Mouse (Mus musculus): ENCODE data around the gene Epn1. TPM values are rescaled to one million over a fixed set of nuclear protein-coding genes. Genes with fewer than 3 reads are reported as not detected.

The Epn1 gene
- polyA plus RNA-seq, 1 experiment from 2014 or later, result 104 TPM

- no peaks in the 10 kb centered on the region for H3K9me3 ChIP-seq (ENCODE audit: control insufficient read depth, low read length)
- H3K27ac ChIP-seq (replicated peaks; ENCODE audit: low read depth, low read length), result no peak within 1 kb of the TSS
- no peaks in the 10 kb centered on the region for H3K27me3 ChIP-seq (ENCODE audit: control insufficient read depth, insufficient read depth, low read length)
- no peak within 1 kb of the TSS for H3K4me2 ChIP-seq (ENCODE audit: low read length)
- DNase-seq (no peak), ATAC-seq (ENCODE audit: low FRiP score, low TSS enrichment) (no peak)
- 82% methylated on average over 3 of the region's 3 CpGs for WGBS
- H3K36me3 ChIP-seq (ENCODE audit: control insufficient read depth, insufficient read depth, low read length), result no peaks in the 10 kb centered on the region
- no peak within 1 kb of the TSS for H3K4me3 ChIP-seq (replicated peaks; ENCODE audit: low read depth, low read length)
- no peaks in the 10 kb centered on the region for H3K4me1 ChIP-seq (ENCODE audit: control insufficient read depth, insufficient read depth, low read length)
- H3K9ac ChIP-seq (replicated peaks; ENCODE audit: low read length), result no peak within 1 kb of the TSS
These were observed 36.8 kb downstream of the Epn1 start, which contains the start of gene Rfpl4 for GRCm38 (mm10) chr7:5116850-5117249. TSS of gene Rfpl4 (minus strand) at chr7:5116950.

- Histone ChIP-seq H3K9ac (replicated peaks; ENCODE audit: low read length) (no peak overlapping the region), H3K27ac (replicated peaks; ENCODE audit: low read depth, low read length) (no peak overlapping the region), H3K4me3 (replicated peaks; ENCODE audit: low read depth, low read length) (no peak overlapping the region; the same call in 1 of the 2 replicates), H3K36me3 (ENCODE audit: control insufficient read depth, insufficient read depth, low read length) (no peaks in the 10 kb centered on the region), H3K4me2 (ENCODE audit: low read length) (no peak overlapping the region), H3K4me1 (ENCODE audit: control insufficient read depth, insufficient read depth, low read length) (no peaks in the 10 kb centered on the region), H3K27me3 (ENCODE audit: control insufficient read depth, insufficient read depth, low read length) (no peaks in the 10 kb centered on the region), H3K9me3 (ENCODE audit: control insufficient read depth, low read length) (no peaks in the 10 kb centered on the region)
- DNase-seq (no peak), ATAC-seq (ENCODE audit: low FRiP score, low TSS enrichment) (no peak)
- 88% methylated on average over 8 of the region's 8 CpGs for WGBS
These were observed 45.0 kb downstream of the Epn1 start for GRCm38 (mm10) chr7:5125078-5125477.

DNA sequence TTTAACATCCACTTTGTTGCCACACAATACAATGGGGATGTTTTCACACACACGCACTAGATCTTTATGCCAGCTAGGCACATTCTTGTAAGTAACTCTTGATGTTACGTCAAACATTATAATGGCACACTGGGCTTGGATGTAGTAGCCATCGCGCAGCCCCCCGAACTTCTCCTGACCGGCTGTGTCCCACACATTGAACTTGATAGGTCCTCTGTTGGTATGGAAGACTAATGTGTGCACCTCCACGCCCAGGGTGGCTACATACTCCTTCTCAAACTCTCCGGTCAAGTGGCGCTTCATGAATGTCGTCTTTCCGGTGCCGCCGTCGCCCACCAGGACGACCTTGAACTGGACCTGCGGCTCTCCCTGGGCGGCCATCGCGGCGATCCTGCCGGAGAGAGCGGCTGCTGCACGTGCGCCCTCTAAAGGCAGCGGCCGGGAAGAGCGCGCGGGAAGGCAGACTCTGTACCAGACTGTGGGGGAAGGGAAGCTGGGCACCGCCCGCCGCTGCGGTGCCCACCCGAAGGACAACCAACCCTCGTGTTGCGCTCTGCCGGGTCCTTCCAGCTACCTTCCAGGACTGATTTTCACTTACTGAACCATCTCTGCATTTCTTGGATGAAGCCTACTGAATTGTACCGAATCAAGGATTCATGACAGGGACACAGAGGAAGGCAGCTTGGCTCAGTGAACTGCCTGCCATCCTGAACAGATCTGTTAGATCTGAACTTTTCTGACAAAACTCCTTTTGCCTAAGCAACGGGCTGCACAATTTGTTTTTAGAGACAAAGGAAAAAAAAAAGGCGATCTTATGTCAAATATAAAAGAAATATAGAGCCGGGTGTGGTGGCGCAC is 45.7 kb downstream of the Epn1 start, which contains the start of gene Rasl2-9:
Rasl2-9 (minus strand) TSS at position 402 of the 858 bp plus-strand sequence.
- H3K4me2 ChIP-seq (ENCODE audit: low read length), result peak within 1 kb of the TSS; percentile 59
- H3K36me3 ChIP-seq (ENCODE audit: control insufficient read depth, insufficient read depth, low read length), result no peaks in the 10 kb centered on the region
- 19% methylated on average over 42 of the region's 42 CpGs for WGBS
- H3K9me3 ChIP-seq (ENCODE audit: control insufficient read depth, low read length), result no peaks in the 10 kb centered on the region
- DNase-seq (peak; percentile 82), ATAC-seq (ENCODE audit: low FRiP score, low TSS enrichment) (peak; percentile 63; the same call in 1 of the 2 replicates)
- peak within 1 kb of the TSS; percentile 23 for H3K9ac ChIP-seq (replicated peaks; ENCODE audit: low read length)
- H3K27me3 ChIP-seq (ENCODE audit: control insufficient read depth, insufficient read depth, low read length), result no peaks in the 10 kb centered on the region
- H3K4me1 ChIP-seq (ENCODE audit: control insufficient read depth, insufficient read depth, low read length), result no peaks in the 10 kb centered on the region
- peak within 1 kb of the TSS; percentile 30 for H3K4me3 ChIP-seq (replicated peaks; ENCODE audit: low read depth, low read length)
- H3K27ac ChIP-seq (replicated peaks; ENCODE audit: low read depth, low read length), result no peak within 1 kb of the TSS

Small RNA genes lying within 50 kb of the gene (microRNA-seq; reads per million reads assigned to microRNA genes)
- gene Gm26217, result not detected

Other genes with a start within 250 kb of the Epn1 start
- 14.0 and 19.4 TPM in 2 replicates for gene Shisa7, start 235.5 kb upstream of the Epn1 start, polyA plus RNA-seq (2014; fragmentation: Nextera tagmentation; extraction: Ambion mirVana)
- 3.5 and 6.6 TPM in 2 replicates for gene Isoc2b, start 210.0 kb upstream of the Epn1 start, polyA plus RNA-seq (2014; fragmentation: Nextera tagmentation; extraction: Ambion mirVana)
- 0.43 and 0.54 TPM in 2 replicates for gene Isoc2a, start 203.1 kb upstream of the Epn1 start, polyA plus RNA-seq (2014; fragmentation: Nextera tagmentation; extraction: Ambion mirVana)
- 0.55 TPM in 1 of 2 replicates, not detected in the other for gene Gm36210, start 173.7 kb upstream of the Epn1 start, polyA plus RNA-seq (2014; fragmentation: Nextera tagmentation; extraction: Ambion mirVana)
- 4.6 and 5.1 TPM in 2 replicates for gene Zfp628, start 165.0 kb upstream of the Epn1 start, polyA plus RNA-seq (2014; fragmentation: Nextera tagmentation; extraction: Ambion mirVana)
- gene Nat14, start 158.2 kb upstream of the Epn1 start, polyA plus RNA-seq (2014; fragmentation: Nextera tagmentation; extraction: Ambion mirVana), result 24.0 and 28.9 TPM in 2 replicates
- 0.12 and 0.84 TPM in 2 replicates for gene Ssc5d, start 154.4 kb upstream of the Epn1 start, polyA plus RNA-seq (2014; fragmentation: Nextera tagmentation; extraction: Ambion mirVana)
- not detected in 2 replicates for gene Sbk2, start 115.8 kb upstream of the Epn1 start, polyA plus RNA-seq (2014; fragmentation: Nextera tagmentation; extraction: Ambion mirVana)
- 0.59 and 0.89 TPM in 2 replicates for gene Sbk3, start 109.1 kb upstream of the Epn1 start, polyA plus RNA-seq (2014; fragmentation: Nextera tagmentation; extraction: Ambion mirVana)
- 69.3 and 76.5 TPM in 2 replicates for gene Zfp579, start 84.1 kb upstream of the Epn1 start, polyA plus RNA-seq (2014; fragmentation: Nextera tagmentation; extraction: Ambion mirVana)
- gene Zfp524, start 65.8 kb upstream of the Epn1 start, polyA plus RNA-seq (2014; fragmentation: Nextera tagmentation; extraction: Ambion mirVana), result 8.4 and 9.4 TPM in 2 replicates
- gene Fiz1, start 65.5 kb upstream of the Epn1 start, polyA plus RNA-seq (2014; fragmentation: Nextera tagmentation; extraction: Ambion mirVana), result 36.2 and 38.0 TPM in 2 replicates
- 1.3 TPM in 1 of 2 replicates, not detected in the other for gene Gm44973, start 64.7 kb upstream of the Epn1 start, polyA plus RNA-seq (2014; fragmentation: Nextera tagmentation; extraction: Ambion mirVana)
- 6.8 and 8.3 TPM in 2 replicates for gene Zfp865, start 59.9 kb upstream of the Epn1 start, polyA plus RNA-seq (2014; fragmentation: Nextera tagmentation; extraction: Ambion mirVana)
- 47.0 and 63.6 TPM in 2 replicates for gene Ccdc106, start 59.7 kb upstream of the Epn1 start, polyA plus RNA-seq (2014; fragmentation: Nextera tagmentation; extraction: Ambion mirVana)
- gene 4632433K11Rik, start 46.1 kb upstream of the Epn1 start, polyA plus RNA-seq (2014; fragmentation: Nextera tagmentation; extraction: Ambion mirVana), result not detected in 2 replicates
- gene Zfp784, start 41.8 kb upstream of the Epn1 start, polyA plus RNA-seq (2014; fragmentation: Nextera tagmentation; extraction: Ambion mirVana), result 9.1 and 10.8 TPM in 2 replicates
- 104 and 105 TPM in 2 replicates for gene Zfp580, start 28.7 kb upstream of the Epn1 start, polyA plus RNA-seq (2014; fragmentation: Nextera tagmentation; extraction: Ambion mirVana)
- 111 and 115 TPM in 2 replicates for gene U2af2, start 18.1 kb upstream of the Epn1 start, polyA plus RNA-seq (2014; fragmentation: Nextera tagmentation; extraction: Ambion mirVana)
- not detected in 2 replicates for gene Rfpl4, start 36.7 kb downstream of the Epn1 start, polyA plus RNA-seq (2014; fragmentation: Nextera tagmentation; extraction: Ambion mirVana)
- 0.36 and 0.41 TPM in 2 replicates for gene Rasl2-9, start 45.7 kb downstream of the Epn1 start, polyA plus RNA-seq (2014; fragmentation: Nextera tagmentation; extraction: Ambion mirVana)
- 0.01 TPM in 1 of 2 replicates, not detected in the other for gene Vmn1r55, start 69.4 kb downstream of the Epn1 start, polyA plus RNA-seq (2014; fragmentation: Nextera tagmentation; extraction: Ambion mirVana)
- not detected in 2 replicates for gene Vmn1r56, start 116.5 kb downstream of the Epn1 start, polyA plus RNA-seq (2014; fragmentation: Nextera tagmentation; extraction: Ambion mirVana)
- gene Vmn1r57, start 138.3 kb downstream of the Epn1 start, polyA plus RNA-seq (2014; fragmentation: Nextera tagmentation; extraction: Ambion mirVana), result not detected in 2 replicates